Mouse (Mus musculus): ENCODE data around the gene Slc25a34. TPM values are rescaled to one million over a fixed set of nuclear protein-coding genes. Genes with fewer than 3 reads are reported as not detected.

Gene Slc25a34
- polyA plus RNA-seq, 1 experiment: 5.6 TPM

GRCm38 (mm10) chr4:141627502-141627901, 3.9 kb upstream of the Slc25a34 start:
- TF ChIP-seq CTCF (IDR thresholded peaks at IDR 0.05; ENCODE audit: control insufficient read depth, insufficient read depth, low read length) (no peak), POLR2A (IDR thresholded peaks at IDR 0.05; ENCODE audit: borderline replicate concordance, control insufficient read depth, low read depth, low read length) (no peak)
- no peak overlapping the region for H3K4me3 ChIP-seq (replicated peaks; ENCODE audit: control insufficient read depth, low read depth, low read length)
- 88% methylated on average over 5 of the region's 5 CpGs for WGBS
- H3K4me1 ChIP-seq (ENCODE audit: control insufficient read depth, insufficient read depth, low read length): no peaks in the 10 kb centered on the region
- no peak overlapping the region for H3K27ac ChIP-seq (ENCODE audit: control insufficient read depth, insufficient read depth, low read depth, low read length, poor library complexity)

DNA sequence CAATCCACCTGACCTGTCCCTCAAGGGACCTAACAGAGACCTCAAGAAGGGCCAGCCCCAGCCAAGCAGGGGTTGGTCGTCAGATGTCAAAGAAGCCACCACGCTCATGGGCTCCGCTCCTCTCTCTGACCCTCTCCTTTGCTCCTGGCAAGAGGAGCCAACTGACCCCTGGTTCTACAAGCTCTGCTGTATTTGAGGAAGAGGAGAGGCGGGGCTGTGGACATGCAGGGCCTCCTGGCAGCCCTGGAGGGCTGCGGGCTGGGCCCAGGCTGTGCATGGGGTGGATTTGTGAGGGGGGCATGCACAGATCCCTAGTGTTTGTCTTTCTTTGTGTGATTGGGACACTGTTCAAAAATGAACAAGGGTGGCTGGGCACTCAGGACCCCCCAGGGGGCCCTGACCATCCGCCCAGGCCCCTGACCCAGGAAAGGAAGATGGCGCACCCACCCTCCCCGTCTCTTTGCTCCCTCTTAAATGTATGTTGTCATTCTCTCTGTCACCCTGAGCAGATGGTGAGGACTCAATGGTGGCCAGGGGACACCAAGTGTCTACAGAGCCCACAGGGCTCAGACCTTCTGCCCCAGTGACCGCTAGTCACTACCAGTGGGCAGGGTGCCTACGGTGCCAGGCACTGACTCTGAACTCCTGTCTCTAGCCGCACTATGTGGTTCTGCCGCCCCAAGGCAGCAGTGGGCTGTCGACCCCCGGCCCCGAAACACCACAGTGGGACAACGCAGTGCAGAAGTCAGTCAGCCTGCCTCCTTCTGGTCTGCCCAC, 2.3 kb upstream of the Slc25a34 start:
- H3K4me3 ChIP-seq (replicated peaks; ENCODE audit: control insufficient read depth, low read depth, low read length): no peak overlapping the region
- WGBS: 89% methylated on average over 16 of the region's 16 CpGs
- H3K4me1 ChIP-seq (ENCODE audit: control insufficient read depth, insufficient read depth, low read length): no peaks in the 10 kb centered on the region
- no peak overlapping the region for H3K27ac ChIP-seq (ENCODE audit: control insufficient read depth, insufficient read depth, low read depth, low read length, poor library complexity)
- TF ChIP-seq CTCF (IDR thresholded peaks at IDR 0.05; ENCODE audit: control insufficient read depth, insufficient read depth, low read length) (no peak), POLR2A (IDR thresholded peaks at IDR 0.05; ENCODE audit: borderline replicate concordance, control insufficient read depth, low read depth, low read length) (no peak)

DNA sequence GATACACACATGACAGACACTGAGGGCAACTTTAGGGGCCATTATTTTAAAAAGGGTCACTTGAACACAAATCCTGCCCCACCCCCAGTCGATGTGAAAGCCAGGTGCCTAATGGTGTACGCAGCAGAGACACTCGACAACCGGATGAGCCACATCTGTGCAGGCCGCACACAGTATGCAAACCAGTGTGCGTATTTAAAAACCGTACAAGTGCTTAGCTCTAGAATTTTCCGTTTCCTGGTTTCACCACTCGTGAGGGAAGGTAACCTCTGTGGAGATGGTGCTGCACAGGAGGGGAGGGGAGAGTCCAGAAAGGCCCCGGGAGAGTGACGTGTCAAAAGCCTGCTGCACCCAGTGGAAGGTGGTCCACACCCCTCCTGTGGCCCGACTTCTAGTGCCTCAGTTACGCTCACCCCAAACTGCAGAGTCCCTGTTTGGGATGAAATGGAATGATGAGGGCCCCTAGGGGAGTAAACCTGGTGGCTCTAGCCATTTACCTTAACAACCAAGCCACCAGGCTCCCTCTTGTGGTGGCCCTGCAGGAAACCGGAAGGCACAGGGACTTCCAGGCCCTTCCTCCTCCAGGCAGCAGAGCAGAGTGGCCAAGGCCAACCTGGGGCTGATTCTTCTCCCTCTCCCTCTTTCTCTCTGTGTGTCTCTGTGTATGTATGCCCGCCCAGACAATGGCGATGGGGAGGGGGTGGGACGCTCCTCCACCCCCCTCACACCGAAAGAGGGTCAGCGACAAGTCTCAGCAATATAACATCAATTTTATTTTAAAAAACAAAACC, 1.6 kb upstream of the Slc25a34 start:
- TF ChIP-seq CTCF (IDR thresholded peaks at IDR 0.05; ENCODE audit: control insufficient read depth, insufficient read depth, low read length): peak; percentile 56; the same call in 1 of the 2 replicates
- TF ChIP-seq POLR2A (IDR thresholded peaks at IDR 0.05; ENCODE audit: borderline replicate concordance, control insufficient read depth, low read depth, low read length): no peak
- Histone ChIP-seq H3K27ac (ENCODE audit: control insufficient read depth, insufficient read depth, low read depth, low read length, poor library complexity) (no peak overlapping the region), H3K4me3 (replicated peaks; ENCODE audit: control insufficient read depth, low read depth, low read length) (no peak overlapping the region), H3K4me1 (ENCODE audit: control insufficient read depth, insufficient read depth, low read length) (no peaks in the 10 kb centered on the region)
- WGBS: 70% methylated on average over 19 of the region's 19 CpGs

GRCm38 (mm10) chr4:141624134-141624533, 513 bp upstream of the Slc25a34 start:
- WGBS: 84% methylated on average over 8 of the region's 8 CpGs
- Histone ChIP-seq H3K4me3 (replicated peaks; ENCODE audit: control insufficient read depth, low read depth, low read length) (no peak overlapping the region), H3K4me1 (ENCODE audit: control insufficient read depth, insufficient read depth, low read length) (no peaks in the 10 kb centered on the region), H3K27ac (ENCODE audit: control insufficient read depth, insufficient read depth, low read depth, low read length, poor library complexity) (no peak overlapping the region)
- TF ChIP-seq CTCF (IDR thresholded peaks at IDR 0.05; ENCODE audit: control insufficient read depth, insufficient read depth, low read length): no peak
- no peak for TF ChIP-seq POLR2A (IDR thresholded peaks at IDR 0.05; ENCODE audit: borderline replicate concordance, control insufficient read depth, low read depth, low read length)

DNA sequence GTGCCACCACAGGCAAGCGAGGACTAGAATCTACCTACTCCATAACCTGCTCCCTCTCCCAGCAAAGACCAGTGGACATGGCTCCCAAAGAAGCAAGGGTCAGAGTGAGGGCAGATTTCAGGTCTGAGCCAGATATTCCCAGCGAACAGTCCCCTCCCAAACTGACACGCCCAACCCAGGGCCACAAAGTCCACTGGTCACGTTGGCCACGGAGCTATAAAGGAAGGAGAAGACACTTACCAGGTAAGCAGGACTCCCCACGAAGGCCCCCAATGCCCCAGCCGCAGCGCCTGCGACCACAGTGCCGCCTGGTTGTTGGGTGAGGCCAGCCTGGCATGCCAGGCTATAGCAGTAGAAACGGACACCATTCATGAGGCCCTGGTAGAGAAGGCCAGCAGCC, 584 bp downstream of the Slc25a34 start:
- H3K4me1 ChIP-seq (ENCODE audit: control insufficient read depth, insufficient read depth, low read length): peaks cover 2% of the 10 kb centered on the region; the same call in 1 of the 2 replicates
- TF ChIP-seq CTCF (IDR thresholded peaks at IDR 0.05; ENCODE audit: control insufficient read depth, insufficient read depth, low read length): no peak
- TF ChIP-seq POLR2A (IDR thresholded peaks at IDR 0.05; ENCODE audit: borderline replicate concordance, control insufficient read depth, low read depth, low read length): no peak
- 81% methylated on average over 11 of the region's 11 CpGs for WGBS
- no peak overlapping the region for H3K27ac ChIP-seq (ENCODE audit: control insufficient read depth, insufficient read depth, low read depth, low read length, poor library complexity)
- H3K4me3 ChIP-seq (replicated peaks; ENCODE audit: control insufficient read depth, low read depth, low read length): no peak overlapping the region

DNA sequence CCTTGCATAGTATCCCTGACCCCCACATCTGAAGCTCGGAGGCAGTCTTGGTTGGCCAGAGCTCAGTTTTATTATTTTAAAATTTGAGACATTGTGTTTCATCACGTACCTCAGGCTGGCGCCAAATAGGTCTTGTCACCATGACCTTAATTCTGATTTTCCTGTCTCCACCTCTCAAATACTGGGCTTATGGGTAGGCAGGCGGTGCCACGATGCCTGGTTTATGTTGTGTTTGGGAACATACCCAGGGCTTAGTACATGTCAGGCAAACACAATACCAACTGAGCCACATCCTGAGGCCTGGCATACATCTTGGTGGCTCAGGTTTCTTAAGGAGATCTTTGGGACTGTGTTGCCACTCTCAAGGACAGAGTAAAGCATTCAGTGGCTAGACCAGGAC, 1.0 kb downstream of the Slc25a34 start:
- WGBS: 87% methylated on average over 5 of the region's 5 CpGs
- Histone ChIP-seq H3K27ac (ENCODE audit: control insufficient read depth, insufficient read depth, low read depth, low read length, poor library complexity) (no peak overlapping the region), H3K4me3 (replicated peaks; ENCODE audit: control insufficient read depth, low read depth, low read length) (no peak overlapping the region), H3K4me1 (ENCODE audit: control insufficient read depth, insufficient read depth, low read length) (peaks cover 2% of the 10 kb centered on the region; the same call in 1 of the 2 replicates)
- no peak for TF ChIP-seq POLR2A (IDR thresholded peaks at IDR 0.05; ENCODE audit: borderline replicate concordance, control insufficient read depth, low read depth, low read length)
- TF ChIP-seq CTCF (IDR thresholded peaks at IDR 0.05; ENCODE audit: control insufficient read depth, insufficient read depth, low read length): no peak

- WGBS: 71% methylated on average over 8 of the region's 8 CpGs
- H3K27ac ChIP-seq (ENCODE audit: control insufficient read depth, insufficient read depth, low read depth, low read length, poor library complexity): no peak overlapping the region
- H3K4me1 ChIP-seq (ENCODE audit: control insufficient read depth, insufficient read depth, low read length): peaks cover 2% of the 10 kb centered on the region; the same call in 1 of the 2 replicates
- TF ChIP-seq CTCF (IDR thresholded peaks at IDR 0.05; ENCODE audit: control insufficient read depth, insufficient read depth, low read length) (no peak), POLR2A (IDR thresholded peaks at IDR 0.05; ENCODE audit: borderline replicate concordance, control insufficient read depth, low read depth, low read length) (no peak)
- H3K4me3 ChIP-seq (replicated peaks; ENCODE audit: control insufficient read depth, low read depth, low read length): no peak overlapping the region
These were observed 1.5 kb downstream of the Slc25a34 start for GRCm38 (mm10) chr4:141622091-141622490.

DNA sequence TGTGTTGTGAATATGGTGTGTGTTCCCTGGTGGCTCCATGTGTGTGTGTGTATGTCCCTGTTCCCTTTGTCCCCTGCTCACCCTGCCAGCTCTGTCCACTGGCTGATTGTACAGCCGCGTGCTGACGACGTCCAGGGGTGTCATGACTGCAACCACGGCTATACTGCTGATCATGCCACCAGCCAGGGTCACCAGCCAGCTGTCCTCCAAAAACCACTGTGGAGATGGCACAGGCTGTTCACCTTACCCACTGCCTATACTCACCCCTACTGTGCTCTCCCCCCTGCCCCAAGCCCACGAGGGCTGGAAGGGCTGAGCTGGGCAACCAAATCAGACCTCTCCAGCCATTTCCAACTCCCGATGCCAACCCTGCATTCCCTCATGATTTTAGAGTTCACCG, 2.3 kb downstream of the Slc25a34 start:
- H3K4me1 ChIP-seq (ENCODE audit: control insufficient read depth, insufficient read depth, low read length): peaks cover 2% of the 10 kb centered on the region; the same call in 1 of the 2 replicates
- no peak for TF ChIP-seq CTCF (IDR thresholded peaks at IDR 0.05; ENCODE audit: control insufficient read depth, insufficient read depth, low read length)
- H3K27ac ChIP-seq (ENCODE audit: control insufficient read depth, insufficient read depth, low read depth, low read length, poor library complexity): no peak overlapping the region
- WGBS: 82% methylated on average over 8 of the region's 8 CpGs
- H3K4me3 ChIP-seq (replicated peaks; ENCODE audit: control insufficient read depth, low read depth, low read length): no peak overlapping the region

Measured in bone marrow, adult 2 months (tissue).